Mouse (Mus musculus) heart, embryonic 15.5 days (tissue): ENCODE measurements around the gene Ubxn6. TPM values are rescaled to one million over a fixed set of nuclear protein-coding genes. Genes with fewer than 3 reads are reported as not detected.
A peak's percentile ranks its signal among the peaks of the same experiment; 100 is the strongest.
"Not testable (repeated sequence)": the region's sequence is repeated elsewhere in the genome, so short reads cannot be mapped to it uniquely, and the experiment has no call there.

Experiments
- ATAC-seq: fragments of 200-750 bp; cut with Nextera tagmentation; replicated peaks from 2 replicates; pipeline ENCODE4 v1.8.0; 2017; ENCODE audit warnings: low read depth, moderate TSS enrichment; ENCODE audit not compliant: insufficient number of reproducible peaks, insufficient read depth, low FRiP score
- H3K27ac ChIP-seq: fragments of 300-500 bp; sonication (generic); 2 replicates; pipeline ENCODE4 v1.5.1; 2015; ENCODE audit warnings: mild to moderate bottlenecking, inconsistent platforms
- H3K27me3 ChIP-seq: fragments of 300-500 bp; sonication (generic); 2 replicates; pipeline ENCODE4 v1.6.1; 2015; ENCODE audit warnings: inconsistent platforms
- H3K36me3 ChIP-seq: fragments of 300-500 bp; sonication (generic); 2 replicates; pipeline ENCODE4 v1.6.1; 2015; ENCODE audit warnings: mild to moderate bottlenecking, inconsistent platforms
- H3K4me1 ChIP-seq: fragments of 300-500 bp; sonication (generic); replicated peaks from 2 replicates; pipeline ENCODE4 v1.6.1; 2015; ENCODE audit warnings: inconsistent platforms
- H3K4me2 ChIP-seq: fragments of 300-500 bp; sonication (generic); 2 replicates; pipeline ENCODE4 v1.6.1; 2015; ENCODE audit warnings: inconsistent platforms, mild to moderate bottlenecking, moderate library complexity
- H3K4me3 ChIP-seq: fragments of 300-500 bp; sonication (generic); 2 replicates; pipeline ENCODE4 v1.5.1; 2015; ENCODE audit warnings: mild to moderate bottlenecking, inconsistent platforms
- H3K9ac ChIP-seq: fragments of 300-500 bp; sonication (generic); 2 replicates; pipeline ENCODE4 v1.6.1; 2015; ENCODE audit warnings: mild to moderate bottlenecking, inconsistent platforms
- H3K9me3 ChIP-seq: fragments of 300-500 bp; sonication (generic); replicated peaks from 2 replicates; pipeline ENCODE4 v1.6.1; 2016; ENCODE audit warnings: inconsistent platforms
- WGBS: fragments of 180-500 bp; shearing (Covaris S2); methylation state at CpG from one replicate; pipeline ENCODE4 v1.1.7; 2015; ENCODE audit warnings: mixed read lengths; 5-methylcytosine and 5-hydroxymethylcytosine counted together
- polyA plus RNA-seq: library from polyadenylated mRNA; unstranded; fragments of >200 nt; fragmentation: Nextera tagmentation; extraction: Ambion mirVana; gene quantifications from 2 replicates; pipeline ENCODE4 v1.2.1, GENCODE M21; 2015

Ubxn6 gene
- polyA plus RNA-seq, 1 experiment from 2014 or later: 45.0 TPM

GRCm38 (mm10) chr17:56074097-56074826 lies 566 bp downstream of the Ubxn6 start:
- peak overlapping the region; percentile 97 for H3K27ac ChIP-seq
- H3K27me3 ChIP-seq: no peaks in the 10 kb centered on the region
- peaks cover 39% of the 10 kb centered on the region for H3K36me3 ChIP-seq
- ATAC-seq: peak; percentile 23
- peak overlapping the region; percentile 70 for H3K4me2 ChIP-seq
- H3K9ac ChIP-seq: peak overlapping the region; percentile 81
- H3K4me3 ChIP-seq: peak overlapping the region; percentile 82
- WGBS: 8% methylated on average over 22 of the region's 22 CpGs
- no peaks in the 10 kb centered on the region for H3K9me3 ChIP-seq
- peaks cover 18% of the 10 kb centered on the region for H3K4me1 ChIP-seq

DNA sequence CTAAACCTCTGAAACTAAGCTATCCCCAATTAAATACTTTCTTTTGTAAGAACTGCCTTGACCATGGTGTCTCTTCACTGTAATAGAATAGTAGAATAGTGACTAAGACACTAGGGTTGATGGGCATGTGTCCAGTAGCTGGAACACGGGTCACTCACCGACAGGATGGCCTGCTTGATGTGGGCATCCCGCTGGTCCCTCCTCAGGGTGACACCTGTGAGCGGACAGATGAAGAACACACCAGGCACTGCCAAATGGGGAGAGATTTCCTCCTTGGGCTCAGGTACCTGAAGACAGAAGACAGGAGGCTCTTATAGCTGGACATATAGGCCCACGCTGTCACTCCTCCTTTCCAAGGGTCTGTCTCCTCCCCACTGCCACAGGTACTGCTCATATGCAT lies 2.6 kb downstream of the Ubxn6 start:
- H3K27me3 ChIP-seq: no peaks in the 10 kb centered on the region
- no peak overlapping the region for H3K4me3 ChIP-seq
- no peak overlapping the region for H3K9ac ChIP-seq
- no peak for ATAC-seq
- H3K36me3 ChIP-seq: peaks cover 59% of the 10 kb centered on the region
- H3K9me3 ChIP-seq: no peaks in the 10 kb centered on the region
- H3K4me2 ChIP-seq: no peak overlapping the region
- WGBS: 84% methylated on average over 5 of the region's 5 CpGs
- peaks cover 15% of the 10 kb centered on the region for H3K4me1 ChIP-seq
- H3K27ac ChIP-seq: no peak overlapping the region

DNA sequence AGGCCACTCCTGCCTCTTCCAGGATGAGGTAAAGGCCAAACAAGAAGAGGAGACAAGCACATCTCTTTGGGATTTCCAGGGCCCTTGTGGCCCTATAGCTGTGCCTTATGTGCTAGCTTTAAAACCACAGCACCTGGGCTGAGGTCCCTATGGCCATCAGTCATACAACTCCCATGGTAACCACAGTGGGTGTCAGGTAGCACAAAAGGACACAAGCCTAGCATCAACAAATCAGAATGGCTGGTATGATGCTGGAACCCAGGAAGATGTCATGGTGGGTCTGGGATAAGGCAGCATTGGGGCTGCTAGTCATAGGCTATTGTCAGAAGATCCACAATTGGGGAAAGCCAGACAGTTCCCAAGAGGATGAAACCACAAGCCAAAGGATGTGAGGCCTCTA lies 3.7 kb downstream of the Ubxn6 start:
- H3K4me1 ChIP-seq: peaks cover 15% of the 10 kb centered on the region
- no peak overlapping the region for H3K27ac ChIP-seq
- H3K9me3 ChIP-seq: no peaks in the 10 kb centered on the region
- no peak for ATAC-seq
- no peaks in the 10 kb centered on the region for H3K27me3 ChIP-seq
- no peak overlapping the region for H3K9ac ChIP-seq
- no peak overlapping the region for H3K4me2 ChIP-seq
- H3K4me3 ChIP-seq: no peak overlapping the region
- H3K36me3 ChIP-seq: peaks cover 70% of the 10 kb centered on the region

DNA sequence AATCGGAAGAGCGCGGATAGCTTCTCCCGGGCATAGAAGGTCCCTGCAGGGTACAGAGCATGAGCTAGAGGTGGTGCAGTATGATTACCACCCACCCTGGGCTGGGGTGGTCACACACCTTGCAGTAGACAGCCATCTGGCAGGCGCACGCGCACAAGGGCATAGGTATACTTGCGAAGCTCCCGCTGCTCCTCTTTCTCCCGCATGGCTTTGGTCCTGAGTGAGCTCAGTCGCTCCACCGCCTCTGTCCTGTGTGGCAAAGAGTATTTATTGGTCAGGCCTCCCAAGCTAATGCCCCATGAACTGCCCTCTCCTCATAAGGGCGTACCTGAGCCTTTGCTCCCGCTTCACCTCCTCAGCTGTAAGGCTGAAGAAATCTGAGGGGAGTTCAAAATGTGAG lies 5.8 kb downstream of the Ubxn6 start:
- Histone ChIP-seq H3K27me3 (no peaks in the 10 kb centered on the region), H3K27ac (no peak overlapping the region), H3K4me1 (peaks cover 6% of the 10 kb centered on the region), H3K9me3 (no peaks in the 10 kb centered on the region), H3K4me3 (no peak overlapping the region), H3K36me3 (peaks cover 89% of the 10 kb centered on the region), H3K4me2 (no peak overlapping the region), H3K9ac (no peak overlapping the region)
- whole genome bisulfite sequencing: 96% methylated on average over 14 of the region's 14 CpGs
- ATAC-seq: no peak

DNA sequence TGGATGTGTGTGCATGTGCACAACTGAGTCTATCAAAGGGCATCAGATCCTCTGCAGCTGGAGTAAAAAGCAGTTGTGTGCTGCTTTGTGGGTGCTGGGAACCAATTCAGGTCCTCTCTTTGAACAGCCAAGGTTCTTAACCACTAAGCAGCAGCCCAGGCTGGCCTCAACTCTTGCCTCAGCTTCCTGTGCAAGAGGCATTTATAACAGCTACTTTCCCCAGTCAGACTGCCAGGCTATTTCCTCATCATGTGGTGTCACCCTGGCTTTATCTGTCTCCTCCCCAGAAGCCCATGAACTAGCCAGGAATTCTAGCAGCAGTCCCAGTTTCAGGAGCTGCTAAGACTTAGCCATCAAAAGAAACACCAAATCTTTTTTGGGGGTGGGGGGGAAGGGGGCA lies 8.4 kb downstream of the Ubxn6 start:
- Histone ChIP-seq H3K36me3 (peaks cover 97% of the 10 kb centered on the region), H3K4me2 (no peak overlapping the region), H3K4me1 (no peaks in the 10 kb centered on the region), H3K27ac (no peak overlapping the region), H3K4me3 (no peak overlapping the region), H3K9me3 (no peaks in the 10 kb centered on the region), H3K27me3 (no peaks in the 10 kb centered on the region), H3K9ac (no peak overlapping the region)
- ATAC-seq: no peak

- H3K9me3 ChIP-seq, H3K4me3 ChIP-seq, H3K9ac ChIP-seq, ATAC-seq, H3K27ac ChIP-seq, H3K27me3 ChIP-seq, H3K4me1 ChIP-seq, H3K4me2 ChIP-seq: not testable (repeated sequence)
- H3K36me3 ChIP-seq: peaks cover 97% of the 10 kb centered on the region
- 77% methylated on average over 6 of the region's 6 CpGs for WGBS
These were observed 9.1 kb downstream of the Ubxn6 start for GRCm38 (mm10) chr17:56065715-56066114.

GRCm38 (mm10) chr17:56062081-56062480 lies 12.7 kb downstream of the Ubxn6 start:
- no peak overlapping the region for H3K27ac ChIP-seq
- H3K36me3 ChIP-seq: peaks cover 89% of the 10 kb centered on the region
- no peak for ATAC-seq
- H3K27me3 ChIP-seq: no peaks in the 10 kb centered on the region
- 92% methylated on average over 7 of the region's 7 CpGs for WGBS
- no peak overlapping the region for H3K4me3 ChIP-seq
- no peak overlapping the region for H3K4me2 ChIP-seq
- H3K4me1 ChIP-seq: no peaks in the 10 kb centered on the region
- no peak overlapping the region for H3K9ac ChIP-seq
- H3K9me3 ChIP-seq: no peaks in the 10 kb centered on the region

GRCm38 (mm10) chr17:56057381-56058120 lies 17.3 kb downstream of the Ubxn6 start:
- Histone ChIP-seq H3K27ac (no peak overlapping the region), H3K27me3 (no peaks in the 10 kb centered on the region), H3K9me3 (no peaks in the 10 kb centered on the region), H3K4me3 (no peak overlapping the region), H3K4me2 (no peak overlapping the region), H3K4me1 (0 out of 2 replicates have a peak, but pooled peaks cover 2% of the 10 kb centered on the region), H3K9ac (no peak overlapping the region), H3K36me3 (peaks cover 46% of the 10 kb centered on the region)
- no peak for ATAC-seq
- WGBS: 83% methylated on average over 11 of the region's 11 CpGs

DNA sequence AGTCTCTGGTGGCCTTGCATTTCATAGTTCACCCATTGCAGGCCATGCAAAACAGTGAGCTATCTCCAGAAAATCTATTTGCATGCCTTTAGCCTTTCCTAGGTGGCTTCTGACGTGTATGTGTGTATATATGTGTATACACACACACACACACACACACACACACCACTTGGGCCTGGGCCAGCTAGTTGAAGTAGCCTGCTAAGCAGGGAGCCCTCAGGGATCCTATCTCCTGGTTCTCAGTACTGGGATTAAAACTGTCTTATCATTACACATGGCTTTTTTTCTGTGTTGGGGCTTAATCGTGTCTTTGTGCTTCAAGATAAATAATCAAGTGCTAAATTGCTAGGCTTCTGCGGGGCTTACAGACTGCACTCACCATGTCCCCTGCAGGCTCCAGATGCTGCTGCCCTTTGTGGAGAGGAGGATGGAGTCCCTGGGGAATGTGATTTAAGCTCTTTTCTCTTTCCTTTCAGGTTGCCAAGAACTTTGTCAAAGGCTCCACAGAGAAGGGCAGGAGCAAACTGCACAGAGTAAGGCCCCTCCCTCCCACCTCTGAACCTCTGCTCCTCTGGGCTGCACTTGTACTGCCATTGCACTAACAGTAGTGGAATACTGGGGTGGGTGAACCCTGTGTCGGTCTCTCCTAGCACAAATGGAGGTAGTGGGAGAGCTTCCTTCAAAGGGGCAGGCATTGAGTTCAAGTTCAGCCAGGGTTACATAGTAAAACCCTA lies 18.7 kb downstream of the Ubxn6 start:
- Histone ChIP-seq H3K36me3 (peaks cover 38% of the 10 kb centered on the region), H3K9ac (no peak overlapping the region), H3K4me2 (no peak overlapping the region), H3K27me3 (no peaks in the 10 kb centered on the region), H3K9me3 (no peaks in the 10 kb centered on the region), H3K4me3 (no peak overlapping the region), H3K4me1 (0 out of 2 replicates have a peak, but pooled peaks cover 2% of the 10 kb centered on the region), H3K27ac (no peak overlapping the region)
- ATAC-seq: no peak
- WGBS: 50% methylated on average over 4 of the region's 4 CpGs

DNA sequence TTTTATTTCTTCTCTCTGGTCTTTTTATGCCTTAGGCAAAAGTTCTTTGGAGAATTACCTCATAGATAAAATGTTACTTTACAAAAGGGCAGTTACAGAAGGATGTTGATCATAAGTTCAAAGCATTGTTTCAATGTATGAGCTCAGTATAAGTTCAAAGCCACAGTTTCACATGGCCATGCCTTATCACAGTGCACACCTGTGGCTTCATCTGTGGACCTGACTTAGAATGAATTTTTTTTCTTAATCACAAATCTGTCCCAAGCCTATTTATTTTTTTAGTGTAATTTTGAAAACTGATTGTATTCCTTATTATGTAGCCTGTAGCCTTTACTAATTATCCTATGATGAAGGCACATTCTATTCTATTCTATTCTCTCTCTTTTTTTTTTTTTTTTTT lies 19.9 kb downstream of the Ubxn6 start:
- Histone ChIP-seq H3K36me3 (peaks cover 29% of the 10 kb centered on the region), H3K4me1 (0 out of 2 replicates have a peak, but pooled peaks cover 2% of the 10 kb centered on the region), H3K9me3 (no peaks in the 10 kb centered on the region), H3K4me2 (no peak overlapping the region), H3K9ac (no peak overlapping the region), H3K27ac (no peak overlapping the region), H3K27me3 (no peaks in the 10 kb centered on the region), H3K4me3 (no peak overlapping the region)
- no peak for ATAC-seq

GRCm38 (mm10) chr17:56051369-56051768 lies 23.5 kb downstream of the Ubxn6 start:
- H3K9me3 ChIP-seq: no peaks in the 10 kb centered on the region
- no peak for ATAC-seq
- no peaks in the 10 kb centered on the region for H3K27me3 ChIP-seq
- no peak overlapping the region for H3K4me3 ChIP-seq
- no peak overlapping the region for H3K4me2 ChIP-seq
- peaks cover 32% of the 10 kb centered on the region; the same call in 1 of the 2 replicates for H3K36me3 ChIP-seq
- 0 out of 2 replicates have a peak, but pooled peaks cover 1% of the 10 kb centered on the region for H3K4me1 ChIP-seq
- WGBS: 87% methylated on average over 5 of the region's 5 CpGs
- no peak overlapping the region for H3K9ac ChIP-seq
- no peak overlapping the region for H3K27ac ChIP-seq
